Mouse (Mus musculus): ENCODE data around the gene Mylk.

DNA sequence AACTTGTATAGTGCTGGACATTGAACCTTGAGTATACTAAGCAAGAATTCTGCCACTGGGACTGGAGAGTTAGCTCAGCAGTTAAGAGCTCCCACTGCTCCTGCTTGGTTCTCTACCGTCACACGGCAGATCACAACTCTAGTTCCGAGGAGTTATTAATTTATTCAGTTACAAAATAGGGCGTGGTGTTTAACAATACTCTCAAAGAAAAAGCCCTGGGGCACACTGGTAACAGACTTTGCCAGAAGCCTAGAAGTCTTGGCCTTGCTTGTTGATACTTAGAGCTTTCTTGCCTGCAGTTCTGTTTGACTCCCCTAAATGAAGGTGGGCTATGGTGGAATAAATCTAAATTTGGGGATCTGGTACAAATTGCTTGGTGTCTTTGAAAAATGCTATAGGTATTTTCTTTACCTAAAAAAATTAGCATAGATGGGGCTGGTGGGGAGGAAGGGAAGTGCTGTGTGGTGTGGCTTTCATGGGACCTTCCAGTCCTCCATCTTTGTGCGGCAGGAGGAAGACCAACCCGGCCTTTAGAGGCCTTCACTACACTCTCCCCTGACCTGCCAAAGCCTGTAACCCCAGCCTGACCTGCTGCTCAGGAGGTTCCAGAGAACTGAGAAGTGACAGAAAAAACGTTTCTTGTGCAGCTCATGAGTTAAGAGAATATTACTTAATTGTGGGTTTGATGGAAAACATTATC, 94.1 kb downstream of the Mylk start:
- TF ChIP-seq MAFK (IDR thresholded peaks at IDR 0.05; ENCODE audit: insufficient read depth, low read depth, low read length) (no peak), HCFC1 (IDR thresholded peaks at IDR 0.05; ENCODE audit: borderline replicate concordance, insufficient read depth, low read length) (no peak), ZNF384 (IDR thresholded peaks at IDR 0.05; ENCODE audit: low read depth, low read length) (no peak)
